Mouse (Mus musculus): ENCODE results near the gene Six4. TPM values are rescaled to one million over a fixed set of nuclear protein-coding genes. Genes with fewer than 3 reads are reported as not detected.
"Not testable (repeated sequence)": the region's sequence is repeated elsewhere in the genome, so short reads cannot be mapped to it uniquely, and the experiment has no call there.

Six4 gene
- not detected in 2 replicates for polyA plus RNA-seq (2015; fragmentation: Nextera tagmentation; extraction: Ambion mirVana)

- Histone ChIP-seq H3K9me3 (ENCODE audit: low read length) (no peaks in the 10 kb centered on the region), H3K36me3 (replicated peaks; ENCODE audit: insufficient read depth, low read length) (no peaks in the 10 kb centered on the region), H3K4me3 (ENCODE audit: low read depth, low read length) (peak within 1 kb of the TSS; percentile 57), H3K9ac (replicated peaks) (0 out of 2 replicates have a peak within 1 kb of the TSS, but pooled peaks have one; percentile 9), H3K27me3 (ENCODE audit: insufficient read depth, low read length) (peaks cover 53% of the 10 kb centered on the region), H3K27ac (ENCODE audit: low read depth) (no peak within 1 kb of the TSS), H3K4me1 (ENCODE audit: insufficient read depth) (0 out of 2 replicates have a peak, but pooled peaks cover 3% of the 10 kb centered on the region), H3K4me2 (ENCODE audit: low read depth, low read length) (peak within 1 kb of the TSS; percentile 90)
- ATAC-seq (peak; percentile 83), DNase-seq (peak; percentile 62)
- TF ChIP-seq CTCF (IDR thresholded peaks at IDR 0.05; ENCODE audit: low read depth) (no peak), EP300 (IDR thresholded peaks at IDR 0.05; ENCODE audit: low read depth) (no peak)
- WGBS (ENCODE audit: insufficient replicate concordance) = under 1% methylated on average over 20 of the region's 20 CpGs
Measured at GRCm38 (mm10) chr12:73113196-73113595, at the start of gene Six4. Gene Six4 (minus strand): TSS chr12:73113456.

GRCm38 (mm10) chr12:73162408-73163181 lies 49.3 kb upstream of the Six4 start:
- DNase-seq (no peak), ATAC-seq (no peak)
- H3K4me2 ChIP-seq (ENCODE audit: low read depth, low read length) = no peak overlapping the region
- H3K4me1 ChIP-seq (ENCODE audit: insufficient read depth) = peaks cover 6% of the 10 kb centered on the region; the same call in 1 of the 2 replicates
- H3K27me3 ChIP-seq (ENCODE audit: insufficient read depth, low read length) = no peaks in the 10 kb centered on the region
- no peaks in the 10 kb centered on the region for H3K9me3 ChIP-seq (ENCODE audit: low read length)
- no peak overlapping the region for H3K27ac ChIP-seq (ENCODE audit: low read depth)
- no peak overlapping the region for H3K4me3 ChIP-seq (ENCODE audit: low read depth, low read length)
- no peaks in the 10 kb centered on the region for H3K36me3 ChIP-seq (replicated peaks; ENCODE audit: insufficient read depth, low read length)
- no peak overlapping the region for H3K9ac ChIP-seq (replicated peaks)
- WGBS (ENCODE audit: insufficient replicate concordance) = 64% methylated on average over 13 of the region's 13 CpGs
- TF ChIP-seq CTCF (IDR thresholded peaks at IDR 0.05; ENCODE audit: low read depth) (no peak), EP300 (IDR thresholded peaks at IDR 0.05; ENCODE audit: low read depth) (no peak)

- Histone ChIP-seq H3K4me2 (ENCODE audit: low read depth, low read length) (no peak overlapping the region), H3K36me3 (replicated peaks; ENCODE audit: insufficient read depth, low read length) (no peaks in the 10 kb centered on the region), H3K9ac (replicated peaks) (no peak overlapping the region), H3K9me3 (ENCODE audit: low read length) (no peaks in the 10 kb centered on the region), H3K27ac (ENCODE audit: low read depth) (no peak overlapping the region), H3K4me3 (ENCODE audit: low read depth, low read length) (no peak overlapping the region), H3K4me1 (ENCODE audit: insufficient read depth) (peaks cover 6% of the 10 kb centered on the region; the same call in 1 of the 2 replicates), H3K27me3 (ENCODE audit: insufficient read depth, low read length) (no peaks in the 10 kb centered on the region)
- 56% methylated on average over 4 of the region's 4 CpGs for WGBS (ENCODE audit: insufficient replicate concordance)
- DNase-seq (no peak), ATAC-seq (no peak)
- no peak for TF ChIP-seq EP300 (IDR thresholded peaks at IDR 0.05; ENCODE audit: low read depth)
- no peak for TF ChIP-seq CTCF (IDR thresholded peaks at IDR 0.05; ENCODE audit: low read depth)
Measured at GRCm38 (mm10) chr12:73160341-73160740, 47.1 kb upstream of the Six4 start.

- Histone ChIP-seq H3K36me3 (replicated peaks; ENCODE audit: insufficient read depth, low read length) (no peaks in the 10 kb centered on the region), H3K4me1 (ENCODE audit: insufficient read depth) (no peaks in the 10 kb centered on the region), H3K4me3 (ENCODE audit: low read depth, low read length) (no peak overlapping the region), H3K4me2 (ENCODE audit: low read depth, low read length) (no peak overlapping the region), H3K9me3 (ENCODE audit: low read length) (no peaks in the 10 kb centered on the region), H3K27me3 (ENCODE audit: insufficient read depth, low read length) (no peaks in the 10 kb centered on the region), H3K27ac (ENCODE audit: low read depth) (no peak overlapping the region), H3K9ac (replicated peaks) (no peak overlapping the region)
- ATAC-seq (no peak), DNase-seq (no peak)
- 85% methylated on average over 4 of the region's 4 CpGs for WGBS (ENCODE audit: insufficient replicate concordance)
- TF ChIP-seq CTCF (IDR thresholded peaks at IDR 0.05; ENCODE audit: low read depth) (no peak), EP300 (IDR thresholded peaks at IDR 0.05; ENCODE audit: low read depth) (no peak)
Measured at GRCm38 (mm10) chr12:73154150-73154549, 40.9 kb upstream of the Six4 start.

DNA sequence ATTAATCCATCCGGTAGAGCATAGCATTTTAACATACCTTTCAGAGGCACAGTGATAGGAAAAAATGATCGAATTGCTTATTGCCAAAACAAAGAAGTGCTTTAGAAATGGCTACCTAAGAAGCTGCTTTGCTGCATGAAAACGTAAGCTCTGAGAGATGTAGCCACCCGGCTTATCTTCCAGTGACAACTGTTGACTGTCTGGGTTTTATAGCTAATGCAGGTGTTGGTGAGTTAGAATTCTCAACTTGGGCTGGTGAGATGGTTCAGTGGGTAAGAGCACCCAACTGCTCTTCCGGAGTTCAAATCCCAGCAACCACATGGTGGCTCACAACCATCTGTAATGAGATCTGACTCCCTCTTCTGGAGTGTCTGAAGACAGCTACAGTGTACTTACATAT lies 37.8 kb upstream of the Six4 start:
- not testable (repeated sequence) for H3K36me3 ChIP-seq (replicated peaks; ENCODE audit: insufficient read depth, low read length); H3K4me2 ChIP-seq (ENCODE audit: low read depth, low read length); H3K27ac ChIP-seq (ENCODE audit: low read depth); H3K9me3 ChIP-seq (ENCODE audit: low read length); DNase-seq; H3K9ac ChIP-seq (replicated peaks); H3K4me3 ChIP-seq (ENCODE audit: low read depth, low read length); H3K27me3 ChIP-seq (ENCODE audit: insufficient read depth, low read length); H3K4me1 ChIP-seq (ENCODE audit: insufficient read depth); ATAC-seq
- 74% methylated on average over 5 of the region's 5 CpGs for WGBS (ENCODE audit: insufficient replicate concordance)

- ATAC-seq (no peak), DNase-seq (no peak)
Measured at GRCm38 (mm10) chr12:73147236-73147635, 34.0 kb upstream of the Six4 start.

More at GRCm38 (mm10) chr12:73147236-73147635, 34.0 kb upstream of the Six4 start:
- TF ChIP-seq EP300 (IDR thresholded peaks at IDR 0.05; ENCODE audit: low read depth) (no peak), CTCF (IDR thresholded peaks at IDR 0.05; ENCODE audit: low read depth) (no peak)
- Histone ChIP-seq H3K9me3 (ENCODE audit: low read length) (no peaks in the 10 kb centered on the region), H3K27ac (ENCODE audit: low read depth) (no peak overlapping the region), H3K27me3 (ENCODE audit: insufficient read depth, low read length) (no peaks in the 10 kb centered on the region), H3K9ac (replicated peaks) (no peak overlapping the region), H3K4me1 (ENCODE audit: insufficient read depth) (no peaks in the 10 kb centered on the region), H3K36me3 (replicated peaks; ENCODE audit: insufficient read depth, low read length) (no peaks in the 10 kb centered on the region), H3K4me2 (ENCODE audit: low read depth, low read length) (no peak overlapping the region), H3K4me3 (ENCODE audit: low read depth, low read length) (no peak overlapping the region)
- WGBS (ENCODE audit: insufficient replicate concordance) = 61% methylated on average over 3 of the region's 3 CpGs

Data from liver, postnatal 0 days (tissue).